Mouse (Mus musculus) retina, postnatal 7 days (tissue): ENCODE measurements at regions not wholly inside any gene's neighbourhood (a gene's known extent, or its start where the extent isn't known, plus 50 kb on each side); places are given as distances from the start of the nearest gene placed in this dataset.

ENCODE experiments used
- DNase-seq: peaks from one replicate; pipeline ENCODE4 v3.0.0-alpha.2; 2012; ENCODE audit warnings: low read depth, low spot score

DNA sequence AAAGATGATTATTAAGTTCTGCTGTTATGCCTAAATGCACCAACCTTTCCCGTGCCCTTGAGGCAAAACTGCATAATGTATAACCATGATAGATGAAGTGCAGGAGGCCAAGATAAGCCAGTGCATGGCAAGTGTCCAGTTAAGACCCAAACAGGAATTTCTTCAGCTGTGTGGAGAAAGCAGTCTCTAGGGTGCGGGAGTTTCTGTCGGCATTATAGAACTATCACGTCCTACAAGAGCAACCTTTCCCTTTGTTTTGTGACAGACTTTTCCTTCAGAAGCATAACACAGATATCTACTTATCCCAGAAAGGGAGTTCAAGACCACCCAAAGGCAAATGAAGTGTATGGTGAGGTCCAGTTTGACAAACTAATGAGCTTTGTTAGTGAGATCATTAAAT lies 560.1 kb upstream of the Cdh18 start:
- DNase-seq = no peak

DNA sequence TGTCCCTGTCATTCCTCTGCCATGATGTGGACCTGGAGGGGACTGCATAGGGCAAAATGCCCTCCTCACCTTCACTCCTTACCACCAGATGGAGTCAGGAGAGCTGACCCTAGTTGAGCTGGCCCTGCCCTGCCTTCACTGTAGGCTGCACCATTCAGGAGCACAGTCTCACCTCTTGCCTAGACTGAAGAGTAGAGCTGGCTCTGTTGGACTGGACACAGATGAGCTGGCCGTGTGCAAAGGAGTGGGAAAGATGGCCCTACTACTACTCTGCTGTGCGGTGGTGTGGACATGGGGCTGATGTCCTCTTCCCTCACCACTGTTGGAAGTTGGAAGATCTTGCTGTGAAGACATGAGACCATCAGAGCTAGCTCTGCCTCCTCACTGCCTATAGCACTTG lies 555.5 kb upstream of the Cdh18 start:
- no peak for DNase-seq

DNA sequence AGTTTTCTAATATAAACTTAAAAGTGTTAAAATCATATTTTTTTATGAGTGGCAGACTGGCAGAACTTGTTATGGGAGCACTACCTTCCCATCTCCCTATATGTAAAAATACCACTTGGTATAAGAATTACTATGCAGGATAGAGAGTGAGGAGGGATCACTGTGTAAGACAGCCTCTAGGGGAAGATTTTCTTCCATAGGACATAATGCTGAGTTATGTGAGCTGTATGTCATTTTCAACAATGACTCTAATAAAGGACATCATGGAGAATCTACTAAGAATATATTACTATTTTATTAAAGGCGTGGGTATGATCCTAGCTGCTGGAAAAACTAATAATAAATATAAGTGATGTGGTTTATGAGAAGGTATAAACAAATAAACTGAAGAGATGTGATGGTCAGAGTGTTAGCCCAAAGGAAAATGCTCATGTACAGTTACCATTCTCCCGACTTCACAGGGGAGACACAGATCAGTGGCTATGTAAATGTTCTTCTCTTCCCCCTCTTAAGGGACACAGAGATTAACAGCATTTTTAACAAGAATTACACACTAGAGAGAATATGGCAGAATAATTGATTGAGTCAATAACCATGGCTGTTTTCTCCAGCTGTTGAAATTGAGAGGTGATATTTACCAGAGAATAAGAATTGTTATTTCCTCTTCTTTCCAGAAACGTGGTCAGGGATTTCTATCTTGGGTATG lies 553.5 kb upstream of the Cdh18 start:
- DNase-seq = no peak

GRCm38 (mm10) chr15:22019977-22020376 lies 528.8 kb upstream of the Cdh18 start:
- DNase-seq = no peak

DNA sequence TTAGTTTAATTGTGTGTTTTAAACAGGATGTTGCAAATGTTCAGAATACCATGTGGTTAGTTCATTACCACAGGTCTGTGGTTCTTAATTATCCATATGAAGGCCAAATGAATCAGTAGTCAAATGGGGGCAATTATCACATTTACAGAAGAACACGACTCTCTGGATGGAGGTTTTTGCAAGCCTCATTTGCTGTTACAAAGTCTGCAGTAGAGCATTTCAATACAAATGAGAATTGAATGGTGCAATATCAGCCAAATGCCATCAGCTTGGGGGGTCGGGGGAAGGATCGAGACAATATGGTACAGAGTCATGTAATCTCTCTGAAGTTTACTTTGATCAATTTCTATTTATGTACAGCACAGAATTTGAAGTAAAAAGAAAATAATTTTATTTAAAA lies 518.6 kb upstream of the Cdh18 start:
- no peak for DNase-seq

DNA sequence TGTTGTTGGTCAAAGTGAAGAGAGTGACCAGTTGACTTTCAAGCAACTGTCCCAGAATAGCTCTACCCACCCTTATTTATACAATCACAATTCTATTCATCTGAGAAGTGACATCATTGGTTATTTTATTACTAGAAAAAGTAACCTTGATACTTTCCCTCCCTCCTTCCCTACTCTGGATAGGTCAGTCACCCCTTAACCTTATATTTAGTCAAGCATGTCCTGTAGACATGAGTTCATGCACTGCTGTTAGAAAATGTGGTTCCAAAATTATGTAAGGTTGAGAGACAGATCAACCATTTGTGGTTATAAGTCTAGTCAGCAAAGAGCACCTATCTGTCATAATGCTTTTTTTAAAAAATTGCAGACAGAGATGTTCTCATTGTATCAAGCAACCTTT lies 502.4 kb upstream of the Cdh18 start:
- DNase-seq = no peak

DNA sequence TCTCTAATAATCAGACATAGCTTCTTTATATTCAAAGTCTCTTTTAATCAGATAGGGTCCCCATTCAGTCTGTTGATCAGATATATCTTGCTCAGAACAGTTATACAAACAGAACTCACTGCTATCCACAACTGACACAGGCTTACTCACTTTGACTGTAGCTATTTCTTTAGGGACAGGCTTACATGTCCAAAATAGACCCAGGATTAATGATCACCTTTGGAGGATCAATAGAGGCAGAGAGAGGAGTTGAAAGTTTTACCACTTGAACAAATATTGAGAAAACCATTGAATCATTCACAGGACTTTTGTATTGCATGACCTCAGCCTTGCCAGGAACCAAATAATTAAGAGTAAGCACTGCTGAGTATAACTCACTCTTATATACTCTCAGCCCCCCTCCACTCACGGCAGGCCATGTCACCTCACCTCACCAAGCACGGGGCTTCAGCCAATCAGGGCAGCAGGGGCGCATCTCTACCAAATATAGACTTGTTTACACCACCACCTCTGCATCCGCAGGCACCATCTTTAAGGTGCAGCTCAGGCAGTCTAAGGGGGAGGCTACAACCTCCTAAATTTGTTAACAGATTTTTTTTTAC lies 501.8 kb upstream of the Cdh18 start:
- DNase-seq = no peak

- DNase-seq = no peak
Observed at GRCm38 (mm10) chr15:22086856-22087255, 462.0 kb upstream of the Cdh18 start.

- DNase-seq = no peak
Observed at GRCm38 (mm10) chr15:22121746-22122145, 427.1 kb upstream of the Cdh18 start.

DNA sequence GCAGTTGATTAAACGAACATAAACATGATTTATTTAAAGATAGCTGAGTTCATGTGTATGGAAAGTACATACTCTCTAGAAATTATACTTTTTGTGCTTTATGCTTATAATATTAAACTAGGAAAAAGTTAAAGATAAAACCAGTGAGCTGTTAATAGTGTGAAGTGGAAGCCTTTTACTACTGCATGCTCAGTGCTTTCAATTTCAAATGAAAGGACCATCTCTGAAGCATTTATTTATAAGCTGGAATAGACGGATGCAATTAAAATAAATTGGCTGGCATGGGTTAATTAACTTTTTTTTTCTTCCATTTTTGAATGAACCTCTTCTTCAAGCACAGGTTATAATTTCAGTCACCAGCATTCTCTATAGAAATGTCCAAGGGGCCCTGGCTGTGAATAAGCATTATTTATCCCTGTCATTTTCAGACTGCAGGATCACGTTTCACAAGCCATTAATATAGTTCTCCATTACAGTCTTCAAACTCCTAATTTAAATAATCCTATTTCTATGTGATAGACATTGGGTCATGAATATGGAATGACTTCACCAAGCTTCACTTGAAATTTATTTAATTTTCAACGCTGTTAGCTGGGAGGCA lies 396.8 kb upstream of the Cdh18 start:
- no peak for DNase-seq

DNA sequence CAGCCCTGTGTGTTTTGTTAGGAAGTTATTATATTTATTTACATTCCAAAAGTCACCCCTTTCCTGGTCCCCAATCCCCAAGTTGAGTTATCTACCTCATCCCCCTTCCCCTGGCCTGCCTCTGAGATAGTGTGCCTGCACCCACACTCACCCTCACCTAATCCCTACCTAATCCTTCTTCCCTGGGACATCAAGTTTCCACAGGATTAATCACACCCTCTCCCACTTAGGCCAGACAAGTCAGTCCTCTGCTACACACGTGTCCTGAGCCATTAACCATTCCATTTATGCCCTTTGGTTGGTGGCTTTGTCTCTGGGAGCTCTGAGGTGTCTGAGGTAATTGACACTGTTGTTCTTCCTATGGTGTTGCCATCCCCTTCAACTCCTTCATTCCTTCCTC lies 396.1 kb upstream of the Cdh18 start:
- DNase-seq = no peak

DNA sequence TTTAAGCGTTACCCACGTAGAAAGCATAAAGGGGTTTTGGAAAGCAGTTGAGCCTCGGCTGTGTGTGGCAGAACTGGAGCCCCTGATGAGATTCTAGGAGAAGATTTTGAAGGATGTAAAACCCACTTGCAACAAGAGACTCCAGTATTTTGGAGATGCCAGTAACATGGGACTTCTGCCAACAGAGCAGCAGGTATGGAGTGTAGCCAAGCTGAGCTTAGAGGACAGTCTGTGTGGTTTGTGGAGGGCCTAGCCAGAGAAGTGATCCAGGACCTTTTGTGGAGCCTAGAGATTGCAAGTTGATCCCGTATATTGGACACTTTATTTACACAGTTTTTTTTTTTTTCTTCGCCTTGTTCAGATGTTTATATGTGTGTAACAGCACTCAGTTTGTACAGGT lies 378.5 kb upstream of the Cdh18 start:
- no peak for DNase-seq

- no peak for DNase-seq
Observed at GRCm38 (mm10) chr15:22208991-22209390, 339.8 kb upstream of the Cdh18 start.

DNA sequence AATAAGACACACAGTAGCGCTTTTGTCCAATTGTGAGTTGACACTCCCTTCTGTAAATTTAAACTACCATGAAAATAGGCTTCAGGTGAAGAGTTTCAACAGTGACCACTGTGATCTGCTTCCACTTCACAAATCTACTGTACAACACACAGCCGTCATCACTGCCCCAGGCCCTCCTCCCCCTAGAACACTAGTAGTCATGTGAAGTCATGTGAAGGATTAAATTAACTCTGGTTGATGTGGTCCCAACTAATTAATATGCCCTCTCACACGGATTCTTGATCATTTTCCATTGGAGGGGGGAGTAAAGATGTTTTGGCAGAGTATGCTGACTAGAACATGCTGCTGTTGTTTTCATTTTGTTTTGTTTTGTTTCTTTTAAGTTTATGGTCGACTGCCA lies 316.2 kb upstream of the Cdh18 start:
- DNase-seq = peak; percentile 16

- DNase-seq = no peak
Observed at GRCm38 (mm10) chr15:22280919-22281318, 267.9 kb upstream of the Cdh18 start.

GRCm38 (mm10) chr15:22311016-22311415 lies 237.8 kb upstream of the Cdh18 start:
- no peak for DNase-seq

DNA sequence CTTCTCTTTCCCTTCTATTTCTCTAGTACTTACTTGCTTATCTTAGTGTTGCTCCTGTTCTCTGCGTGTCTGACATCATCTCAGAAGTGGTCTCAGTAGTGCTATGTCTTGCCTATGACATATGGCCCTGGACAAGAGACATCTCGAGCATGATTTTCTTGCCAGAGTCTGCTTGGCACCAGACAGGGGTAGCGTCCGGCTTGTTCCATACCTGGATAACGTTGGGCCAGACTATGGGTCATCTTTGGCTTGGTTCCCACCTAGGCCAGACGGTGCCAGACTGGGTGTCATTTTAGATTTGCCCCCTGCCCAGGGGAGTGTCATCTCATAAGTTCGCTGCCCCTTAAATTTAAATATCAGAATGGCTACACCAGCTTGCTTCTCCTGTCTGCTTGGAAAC lies 229.8 kb upstream of the Cdh18 start:
- DNase-seq = no peak

DNA sequence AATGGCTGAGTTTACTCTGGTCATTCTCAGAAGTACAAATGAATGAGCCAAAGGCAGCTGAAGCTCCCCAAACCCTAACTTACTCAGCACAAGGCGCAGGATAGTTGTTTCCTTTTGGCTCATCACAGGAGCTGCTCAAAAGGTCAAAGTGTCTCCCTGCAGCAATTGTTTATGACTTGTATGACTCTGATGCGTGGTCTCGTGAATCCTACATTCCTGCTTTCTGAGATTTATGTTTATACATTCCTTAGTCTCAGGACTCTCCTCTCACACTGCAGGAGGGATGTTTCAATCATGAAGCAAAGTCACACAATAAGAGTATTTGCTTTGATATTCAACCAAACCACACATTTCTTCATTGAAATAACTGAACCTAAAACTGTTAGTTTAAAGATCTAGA lies 209.9 kb upstream of the Cdh18 start:
- no peak for DNase-seq

DNA sequence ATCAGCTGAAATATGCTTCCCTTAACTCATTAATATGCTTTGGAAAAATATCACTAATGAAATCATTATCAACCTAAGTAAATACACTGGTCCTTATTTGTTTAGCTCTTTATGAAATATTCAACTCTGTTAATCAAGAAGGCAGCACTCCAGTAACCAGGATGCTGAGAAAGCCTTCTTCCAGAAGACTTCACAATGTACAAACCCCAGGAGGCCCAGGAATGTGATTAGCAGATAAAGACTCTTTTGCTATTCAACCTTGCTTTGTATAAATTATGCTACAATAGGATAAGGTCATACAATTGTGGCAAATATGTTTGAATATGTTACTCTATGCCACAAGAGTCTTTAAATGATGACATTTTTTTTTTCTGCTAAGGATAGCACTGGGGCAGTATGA lies 204.5 kb upstream of the Cdh18 start:
- no peak for DNase-seq

DNA sequence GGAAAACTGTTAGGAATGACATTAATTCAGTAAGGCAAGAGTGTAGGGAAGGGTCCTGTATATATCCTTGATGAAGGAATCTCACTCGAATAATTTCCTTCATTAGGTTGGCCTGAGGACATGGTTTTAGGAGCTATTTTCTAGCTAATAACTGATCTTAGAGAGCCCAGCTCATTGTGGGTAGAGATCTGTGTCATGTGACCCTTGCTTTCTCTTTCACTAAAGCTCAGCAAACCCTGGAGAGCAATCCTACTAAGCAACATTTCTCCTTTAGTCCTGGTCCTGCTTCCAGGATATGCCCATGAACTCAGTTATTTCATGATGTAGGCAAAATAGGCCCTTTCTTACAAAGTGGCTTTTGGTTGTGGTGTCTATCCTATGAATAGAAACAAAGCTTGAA lies 197.3 kb upstream of the Cdh18 start:
- no peak for DNase-seq
